Mouse (Mus musculus) midbrain, embryonic 14.5 days (tissue): ENCODE measurements around the gene Gm10188. TPM values are rescaled to one million over a fixed set of nuclear protein-coding genes. Genes with fewer than 3 reads are reported as not detected.

Experiments used
- ATAC-seq: fragments of 200-750 bp; cut with Nextera tagmentation; 2 replicates; pipeline ENCODE4 v1.8.0; 2017; ENCODE audit warnings: moderate number of reproducible peaks, moderate library complexity; ENCODE audit not compliant: low FRiP score, low TSS enrichment
- DNase-seq: peaks from one replicate; pipeline ENCODE4 v3.0.0-alpha.2; 2015
- H3K27ac ChIP-seq: fragments of 300-500 bp; sonication (generic); replicated peaks from 2 replicates; pipeline ENCODE4 v1.5.1; 2014; ENCODE audit warnings: mild to moderate bottlenecking, low read depth, low read length, moderate library complexity
- H3K27me3 ChIP-seq: fragments of 300-500 bp; sonication (generic); 2 replicates; pipeline ENCODE4 v1.6.1; 2014; ENCODE audit warnings: low read length, control low read depth, mixed read lengths; ENCODE audit not compliant: control insufficient read depth, insufficient read depth
- H3K36me3 ChIP-seq: fragments of 300-500 bp; sonication (generic); 2 replicates; pipeline ENCODE4 v1.6.1; 2014; ENCODE audit warnings: low read length, control low read depth; ENCODE audit not compliant: control insufficient read depth, insufficient read depth
- H3K4me1 ChIP-seq: fragments of 300-500 bp; sonication (generic); 2 replicates; pipeline ENCODE4 v1.6.1; 2014; ENCODE audit warnings: mild to moderate bottlenecking, antibody characterized with exemption, low read length, control low read depth; ENCODE audit not compliant: control insufficient read depth, insufficient read depth
- H3K4me2 ChIP-seq: fragments of 300-500 bp; sonication (generic); 2 replicates; pipeline ENCODE4 v1.6.1; 2014; ENCODE audit warnings: mild to moderate bottlenecking, low read length, moderate library complexity
- H3K4me3 ChIP-seq: fragments of 300-500 bp; sonication (generic); replicated peaks from 2 replicates; pipeline ENCODE4 v1.5.1; 2014; ENCODE audit warnings: low read depth, low read length
- H3K9ac ChIP-seq: fragments of 300-500 bp; sonication (generic); replicated peaks from 2 replicates; pipeline ENCODE4 v1.6.1; 2014; ENCODE audit warnings: mild to moderate bottlenecking, low read length, moderate library complexity
- H3K9me3 ChIP-seq: fragments of 300-500 bp; sonication (generic); 2 replicates; pipeline ENCODE4 v1.6.1; 2016; ENCODE audit warnings: low read length, control low read depth, mixed read lengths; ENCODE audit not compliant: control insufficient read depth
- WGBS: fragments of 180-500 bp; shearing (Covaris S2); extraction: QIAGEN DNeasy Blood & Tissue Kit; methylation state at CpG from one replicate; pipeline ENCODE4 v1.1.7; 2014; 5-methylcytosine and 5-hydroxymethylcytosine counted together
- polyA plus RNA-seq: library from polyadenylated mRNA; unstranded; fragments of >200 nt; fragmentation: Nextera tagmentation; extraction: Ambion mirVana; gene quantifications from 2 replicates; pipeline ENCODE4 v1.2.1, GENCODE M21; 2014

The Gm10188 gene
- polyA plus RNA-seq, 1 experiment from 2014 or later, result 0.70 TPM

- Histone ChIP-seq H3K27ac (peak overlapping the region; percentile 86), H3K9me3 (no peaks in the 10 kb centered on the region), H3K9ac (peak overlapping the region; percentile 39; the same call in 1 of the 2 replicates), H3K4me2 (peak overlapping the region; percentile 48), H3K27me3 (no peaks in the 10 kb centered on the region), H3K36me3 (0 out of 2 replicates have a peak, but pooled peaks cover 16% of the 10 kb centered on the region), H3K4me3 (no peak overlapping the region), H3K4me1 (peaks cover 70% of the 10 kb centered on the region)
- DNase-seq (no peak), ATAC-seq (no peak)
- 46% methylated on average over 2 of the region's 2 CpGs for WGBS
Measured at GRCm38 (mm10) chr1:132201936-132202335, 27.6 kb downstream of the Gm10188 start.

GRCm38 (mm10) chr1:132201511-132201860, 28.1 kb downstream of the Gm10188 start:
- H3K27me3 ChIP-seq, result no peaks in the 10 kb centered on the region
- H3K27ac ChIP-seq, result peak overlapping the region; percentile 86
- peak overlapping the region; percentile 11 for H3K4me3 ChIP-seq
- peak overlapping the region; percentile 39; the same call in 1 of the 2 replicates for H3K9ac ChIP-seq
- 0 out of 2 replicates have a peak, but pooled peaks have one; percentile 6 for ATAC-seq
- DNase-seq, result peak; percentile 59
- WGBS, result 14% methylated on average over 4 of the region's 4 CpGs
- 0 out of 2 replicates have a peak, but pooled peaks cover 16% of the 10 kb centered on the region for H3K36me3 ChIP-seq
- peaks cover 70% of the 10 kb centered on the region for H3K4me1 ChIP-seq
- H3K9me3 ChIP-seq, result no peaks in the 10 kb centered on the region
- peak overlapping the region; percentile 48 for H3K4me2 ChIP-seq

- peak overlapping the region; percentile 48 for H3K4me2 ChIP-seq
- peak overlapping the region; percentile 43; the same call in 1 of the 2 replicates for H3K9ac ChIP-seq
- H3K9me3 ChIP-seq, result no peaks in the 10 kb centered on the region
- no peaks in the 10 kb centered on the region for H3K27me3 ChIP-seq
- H3K36me3 ChIP-seq, result 0 out of 2 replicates have a peak, but pooled peaks cover 16% of the 10 kb centered on the region
- ATAC-seq (peak; percentile 86), DNase-seq (peak; percentile 89)
- WGBS, result 3% methylated on average over 11 of the region's 11 CpGs
- H3K27ac ChIP-seq, result peak overlapping the region; percentile 86
- peak overlapping the region; percentile 11 for H3K4me3 ChIP-seq
- peaks cover 73% of the 10 kb centered on the region for H3K4me1 ChIP-seq
Measured at GRCm38 (mm10) chr1:132200562-132201510, 28.7 kb downstream of the Gm10188 start.

GRCm38 (mm10) chr1:132199934-132200333, 29.6 kb downstream of the Gm10188 start:
- Histone ChIP-seq H3K27me3 (no peaks in the 10 kb centered on the region), H3K36me3 (0 out of 2 replicates have a peak, but pooled peaks cover 15% of the 10 kb centered on the region), H3K4me1 (peaks cover 82% of the 10 kb centered on the region), H3K9me3 (no peaks in the 10 kb centered on the region), H3K4me3 (peak overlapping the region; percentile 11; the same call in 1 of the 2 replicates), H3K27ac (peak overlapping the region; percentile 86), H3K9ac (peak overlapping the region; percentile 43), H3K4me2 (peak overlapping the region; percentile 48)
- peak; percentile 70 for DNase-seq
- 3% methylated on average over 12 of the region's 12 CpGs for WGBS
- ATAC-seq, result no peak

GRCm38 (mm10) chr1:132199244-132199643, 30.3 kb downstream of the Gm10188 start:
- no peak overlapping the region for H3K4me2 ChIP-seq
- H3K27me3 ChIP-seq, result no peaks in the 10 kb centered on the region
- DNase-seq (peak; percentile 15), ATAC-seq (no peak)
- peak overlapping the region; percentile 86 for H3K27ac ChIP-seq
- 59% methylated on average over 6 of the region's 6 CpGs for WGBS
- no peak overlapping the region; the same call in 1 of the 2 replicates for H3K9ac ChIP-seq
- no peaks in the 10 kb centered on the region for H3K9me3 ChIP-seq
- no peak overlapping the region for H3K4me3 ChIP-seq
- H3K36me3 ChIP-seq, result 0 out of 2 replicates have a peak, but pooled peaks cover 9% of the 10 kb centered on the region
- peaks cover 89% of the 10 kb centered on the region for H3K4me1 ChIP-seq

- Histone ChIP-seq H3K4me3 (no peak overlapping the region), H3K27ac (peak overlapping the region; percentile 86), H3K27me3 (no peaks in the 10 kb centered on the region), H3K4me2 (peak overlapping the region; percentile 88), H3K9ac (no peak overlapping the region), H3K4me1 (peaks cover 96% of the 10 kb centered on the region), H3K36me3 (0 out of 2 replicates have a peak, but pooled peaks cover 9% of the 10 kb centered on the region), H3K9me3 (no peaks in the 10 kb centered on the region)
- WGBS, result 79% methylated on average over 16 of the region's 16 CpGs
- ATAC-seq (no peak), DNase-seq (no peak)
Measured at GRCm38 (mm10) chr1:132198401-132199071, 31.0 kb downstream of the Gm10188 start.

- 0 out of 2 replicates have a peak, but pooled peaks cover 9% of the 10 kb centered on the region for H3K36me3 ChIP-seq
- H3K4me1 ChIP-seq, result peaks cover 100% of the 10 kb centered on the region
- H3K27me3 ChIP-seq, result no peaks in the 10 kb centered on the region
- 0 out of 2 replicates have a peak overlapping the region, but pooled peaks have one; percentile 6 for H3K9ac ChIP-seq
- peak overlapping the region; percentile 86 for H3K27ac ChIP-seq
- no peak overlapping the region for H3K4me3 ChIP-seq
- no peak for ATAC-seq
- under 1% methylated on average over 9 of the region's 9 CpGs for WGBS
- peak overlapping the region; percentile 88 for H3K4me2 ChIP-seq
- H3K9me3 ChIP-seq, result no peaks in the 10 kb centered on the region
- DNase-seq, result peak; percentile 60
Measured at GRCm38 (mm10) chr1:132197666-132198065, 31.9 kb downstream of the Gm10188 start.

- Histone ChIP-seq H3K9me3 (no peaks in the 10 kb centered on the region), H3K4me2 (peak overlapping the region; percentile 88), H3K4me1 (peaks cover 93% of the 10 kb centered on the region), H3K36me3 (0 out of 2 replicates have a peak, but pooled peaks cover 9% of the 10 kb centered on the region), H3K9ac (peak overlapping the region; percentile 30; the same call in 1 of the 2 replicates), H3K4me3 (0 out of 2 replicates have a peak overlapping the region, but pooled peaks have one; percentile 10), H3K27ac (peak overlapping the region; percentile 49), H3K27me3 (no peaks in the 10 kb centered on the region)
- ATAC-seq (no peak), DNase-seq (peak; percentile 46)
- WGBS, result 7% methylated on average over 7 of the region's 7 CpGs
Measured at GRCm38 (mm10) chr1:132196337-132196736, 33.2 kb downstream of the Gm10188 start.
